Mouse (Mus musculus) spleen, postnatal 14 days (tissue): ENCODE measurements around the gene Ankrd10.
"Not testable (repeated sequence)": the region's sequence is repeated elsewhere in the genome, so short reads cannot be mapped to it uniquely, and the experiment has no call there.

Experiments
- DNase-seq, 2 experiments: peaks; one replicate each; pipeline ENCODE4 v3.0.0; 2021 to 2022; ENCODE audit warnings: low spot score in 2 of 2

Ankrd10 gene

GRCm38 (mm10) chr8:11614126-11614835 lies 21.3 kb downstream of the Ankrd10 start:
- DNase-seq = no peak

GRCm38 (mm10) chr8:11608848-11609247 lies 26.7 kb downstream of the Ankrd10 start:
- no peak for DNase-seq

DNA sequence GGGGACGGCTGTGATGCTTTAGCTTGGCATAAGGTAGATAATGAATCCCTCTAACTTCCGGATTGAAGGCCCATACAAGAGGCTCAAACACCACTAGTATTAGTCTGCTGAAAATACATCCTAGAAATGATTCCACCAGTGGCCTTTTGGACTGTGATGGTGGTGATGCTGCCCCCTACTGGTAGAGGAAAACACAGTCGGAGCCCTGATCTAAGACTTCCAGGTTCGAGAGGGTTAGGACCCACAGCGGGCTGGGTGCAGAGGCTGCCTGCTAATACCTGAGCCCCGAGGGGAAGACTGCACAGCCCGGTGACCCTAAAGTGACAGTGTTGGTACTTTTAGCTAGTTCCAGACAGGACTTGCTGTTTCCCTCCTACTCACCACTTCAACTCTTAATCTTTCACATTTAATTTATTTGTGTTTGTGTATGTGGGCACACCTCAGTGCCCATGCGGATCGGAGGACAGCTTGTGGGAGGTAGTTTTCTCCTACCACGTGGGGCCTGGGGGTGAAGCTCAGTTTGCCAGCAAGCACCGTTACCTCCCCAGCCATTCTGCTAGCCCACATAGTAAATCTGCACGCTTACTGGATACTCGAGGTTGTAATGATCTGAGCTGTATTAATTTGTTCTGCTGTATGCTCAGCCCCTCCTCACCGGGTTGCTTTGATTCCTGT lies 33.4 kb downstream of the Ankrd10 start:
- DNase-seq = peak; percentile 25 to 58

- no peak for DNase-seq
These were observed 35.1 kb downstream of the Ankrd10 start for GRCm38 (mm10) chr8:11600301-11600951.

GRCm38 (mm10) chr8:11593222-11593884 lies 42.2 kb downstream of the Ankrd10 start:
- no peak for DNase-seq

DNA sequence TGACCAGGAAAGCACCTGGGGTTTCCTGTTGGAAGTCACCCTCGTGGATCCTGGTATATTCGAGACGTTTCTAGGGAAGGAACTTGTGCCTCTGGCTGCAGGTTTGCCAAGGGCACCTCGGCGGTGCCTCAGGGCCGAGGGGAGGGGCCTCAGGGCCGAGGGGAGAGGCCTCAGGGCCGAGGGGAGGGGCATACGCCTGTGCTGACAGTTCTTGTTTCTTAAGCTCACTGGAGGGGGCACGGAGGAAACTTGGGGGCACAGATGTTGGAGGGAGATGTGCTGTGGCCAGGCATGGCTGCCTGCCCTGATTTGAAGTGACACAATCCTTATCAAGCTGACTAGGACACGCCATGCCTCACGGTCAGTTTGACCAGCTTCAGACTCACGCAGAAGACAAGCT lies 43.3 kb downstream of the Ankrd10 start:
- DNase-seq = no peak

DNA sequence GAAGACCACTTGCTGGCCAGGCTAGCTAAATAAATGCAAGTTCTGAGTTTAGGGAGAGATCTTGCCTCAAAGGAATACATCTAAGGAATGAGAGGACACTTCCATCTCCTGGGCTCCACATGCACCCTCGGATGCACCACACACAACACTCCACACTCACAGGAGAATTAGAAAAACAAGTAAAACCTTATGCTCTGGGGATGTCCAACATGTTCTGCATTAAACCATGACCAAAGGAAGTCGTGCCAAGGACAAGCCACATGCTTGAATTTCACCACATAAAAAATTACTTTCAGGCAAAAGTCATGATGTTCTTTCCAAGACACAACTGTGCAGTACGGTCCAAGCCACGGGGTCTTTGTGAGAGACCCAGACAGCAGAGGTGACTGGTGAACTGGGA lies 43.7 kb downstream of the Ankrd10 start:
- DNase-seq = no peak

- DNase-seq = no peak
These were observed 49.2 kb downstream of the Ankrd10 start for GRCm38 (mm10) chr8:11586374-11586745.

- no peak for DNase-seq
These were observed 49.8 kb downstream of the Ankrd10 start for GRCm38 (mm10) chr8:11585513-11586373.

DNA sequence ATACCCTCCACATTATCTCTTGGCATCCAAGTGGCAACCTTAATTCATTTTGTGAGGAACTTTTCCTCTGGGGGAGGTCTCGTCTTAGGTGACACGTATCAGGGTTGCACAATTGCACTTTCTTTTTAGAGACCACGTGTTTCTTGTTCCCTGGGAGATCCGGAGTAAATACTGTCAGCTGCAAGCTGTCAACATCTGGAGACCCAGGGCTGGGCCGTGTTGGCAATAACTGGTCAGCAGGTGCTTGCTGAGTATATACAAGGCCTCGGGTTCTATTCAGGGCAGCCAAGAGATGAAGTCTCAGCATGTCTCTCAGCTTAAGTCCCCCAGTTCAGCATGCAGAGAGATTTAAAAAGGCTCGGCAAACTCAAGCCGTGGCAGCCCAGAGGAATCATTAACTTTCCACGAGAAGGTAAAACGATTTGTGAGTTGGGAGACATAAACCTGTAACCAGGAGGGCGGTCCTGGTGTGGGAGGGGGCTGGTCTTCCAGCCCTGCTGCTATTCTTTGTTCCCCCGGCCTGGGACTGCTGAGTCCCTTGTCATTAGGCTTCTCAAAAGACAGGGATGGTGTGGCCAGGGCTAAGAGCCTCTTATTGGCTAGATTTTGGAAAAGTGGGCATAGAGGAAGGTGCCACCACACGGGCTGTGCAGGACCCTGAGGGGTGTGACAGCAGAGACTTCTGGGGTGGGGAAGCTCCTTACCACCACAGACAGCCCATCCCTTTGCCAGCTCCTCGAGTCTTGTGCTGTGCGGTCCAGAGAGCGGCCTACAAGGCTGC lies 59.8 kb downstream of the Ankrd10 start:
- no peak for DNase-seq

DNA sequence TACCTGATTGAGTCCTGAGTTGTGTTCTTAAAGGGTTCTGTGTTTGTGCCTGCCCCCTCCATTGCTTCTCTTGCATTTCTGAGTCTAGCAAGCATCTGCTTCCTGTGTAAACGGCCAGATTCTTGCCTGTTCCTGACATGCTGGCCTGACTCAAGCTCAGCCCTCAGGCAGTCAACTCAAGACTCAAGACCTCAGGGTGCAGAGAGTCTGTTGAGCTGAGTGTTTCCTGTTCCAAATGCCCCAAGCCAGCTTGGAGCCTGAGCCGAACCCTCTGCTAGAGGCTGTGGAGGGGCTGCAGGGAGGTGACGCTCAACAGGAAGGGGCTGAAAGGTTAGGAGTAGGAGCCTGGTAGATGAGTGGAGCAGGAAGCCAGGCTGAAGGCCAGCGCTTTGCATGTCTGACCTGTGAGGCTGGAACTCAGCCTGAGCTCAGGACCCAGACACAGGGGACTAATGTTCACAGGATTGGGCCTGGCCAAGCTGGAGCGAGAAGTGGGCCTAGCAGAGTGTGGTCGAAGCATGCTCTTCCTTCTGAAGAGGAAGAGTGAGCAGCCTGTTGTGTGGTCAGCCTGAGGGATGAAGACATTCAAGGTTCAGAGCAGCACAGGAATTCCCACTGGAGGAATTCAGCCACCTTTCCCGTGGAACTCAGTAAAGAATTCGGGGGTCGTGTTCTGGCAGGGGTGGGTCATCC lies 60.5 kb downstream of the Ankrd10 start:
- no peak for DNase-seq

DNA sequence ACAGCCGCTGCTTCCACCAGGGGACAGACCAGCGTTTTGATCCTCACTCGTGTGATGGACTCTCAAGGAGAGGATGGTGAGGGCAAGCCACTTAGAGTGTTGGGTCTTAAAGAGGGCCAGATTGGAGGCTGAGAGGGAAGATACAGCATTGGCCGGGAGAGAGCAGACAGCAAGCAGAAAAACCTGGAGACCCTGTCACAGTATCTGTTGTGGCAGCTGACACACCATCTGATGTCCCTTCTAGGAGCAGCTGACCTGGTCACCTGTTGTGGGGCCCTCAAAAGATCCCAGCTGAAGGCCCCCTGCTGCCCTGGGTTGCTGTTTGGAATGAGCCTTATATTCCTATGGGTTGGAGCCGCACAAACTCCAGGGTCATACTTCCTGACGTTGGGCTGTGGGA lies 63.1 kb downstream of the Ankrd10 start:
- no peak for DNase-seq

- DNase-seq = no peak
These were observed 63.6 kb downstream of the Ankrd10 start for GRCm38 (mm10) chr8:11571950-11572349.

DNA sequence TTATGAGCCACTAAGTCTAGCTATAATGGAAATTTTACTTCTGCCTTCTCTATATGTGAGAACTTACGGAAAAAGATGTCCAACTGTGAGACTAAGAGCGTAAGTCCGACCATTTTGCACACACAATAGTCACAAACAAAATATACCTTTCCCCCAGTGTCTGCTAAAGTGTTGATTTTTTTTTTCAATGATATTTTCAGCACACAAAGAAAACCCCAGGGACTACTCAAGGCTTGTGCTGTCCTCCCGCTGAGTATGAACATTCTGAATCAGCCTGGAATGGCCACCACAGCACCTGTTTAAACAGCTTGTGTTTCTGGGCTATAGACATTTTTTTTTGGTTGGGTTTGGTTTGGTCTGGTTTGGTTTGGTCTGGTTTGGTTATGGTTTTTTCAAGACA lies 64.8 kb downstream of the Ankrd10 start:
- no peak for DNase-seq

GRCm38 (mm10) chr8:11569260-11570097 lies 66.1 kb downstream of the Ankrd10 start:
- DNase-seq = no peak

- DNase-seq = not testable (repeated sequence)
These were observed 67.4 kb downstream of the Ankrd10 start for GRCm38 (mm10) chr8:11568193-11568592.

GRCm38 (mm10) chr8:11564721-11565120 lies 70.8 kb downstream of the Ankrd10 start:
- no peak for DNase-seq

- no peak for DNase-seq
These were observed 71.3 kb downstream of the Ankrd10 start for GRCm38 (mm10) chr8:11564236-11564635.
